Mouse (Mus musculus): ENCODE measurements at regions not wholly inside any gene's neighbourhood (a gene's known extent, or its start where the extent isn't known, plus 50 kb on each side); places are given as distances from the start of the nearest gene placed in this dataset.

DNA sequence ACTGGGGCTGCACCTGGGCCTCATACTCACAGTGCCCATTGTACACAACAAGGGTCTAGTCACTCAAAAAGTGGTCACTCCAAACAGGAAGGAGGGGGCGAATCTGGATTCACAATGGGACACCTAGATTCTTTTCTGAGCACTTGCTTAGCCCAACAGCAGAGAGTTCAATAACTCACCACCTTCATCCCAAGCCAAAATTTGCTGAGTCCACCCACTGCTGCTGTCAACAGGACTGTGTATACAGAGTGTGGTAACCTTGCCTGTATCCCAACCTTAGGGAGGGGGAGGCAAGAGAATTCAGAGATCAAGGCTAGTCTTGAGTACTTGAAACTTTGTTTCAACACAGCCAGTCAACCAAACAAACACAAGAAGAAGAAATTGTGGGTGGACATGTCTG lies 519.2 kb upstream of the Lrrc6 start:
- Histone ChIP-seq H3K4me1 (ENCODE audit: control insufficient read depth, insufficient read depth, low read length) (no peaks in the 10 kb centered on the region), H3K9ac (ENCODE audit: low read length) (no peak overlapping the region)
- WGBS = 88% methylated on average over 1 of the region's 1 CpGs

GRCm38 (mm10) chr15:67019194-67019661 lies 518.5 kb upstream of the Lrrc6 start:
- Histone ChIP-seq H3K4me1 (ENCODE audit: control insufficient read depth, insufficient read depth, low read length) (no peaks in the 10 kb centered on the region), H3K4me2 (no peak overlapping the region), H3K9ac (ENCODE audit: low read length) (no peak overlapping the region), H3K27ac (ENCODE audit: low read depth, low read length) (no peak overlapping the region), H3K27me3 (ENCODE audit: control insufficient read depth, insufficient read depth, low read length) (no peaks in the 10 kb centered on the region), H3K36me3 (ENCODE audit: control insufficient read depth, insufficient read depth, low read length) (no peaks in the 10 kb centered on the region), H3K4me3 (ENCODE audit: low read depth, low read length) (no peak overlapping the region), H3K9me3 (ENCODE audit: control insufficient read depth, low read length) (no peaks in the 10 kb centered on the region)
- ATAC-seq (ENCODE audit: low FRiP score) = no peak
- no peak for DNase-seq (ENCODE audit: low spot score, missing footprints)
- WGBS = 54% methylated on average over 6 of the region's 6 CpGs

More for the DNA sequence above, 519.2 kb upstream of the Lrrc6 start:
- ATAC-seq (ENCODE audit: low FRiP score) (no peak), DNase-seq (ENCODE audit: low spot score, missing footprints) (peak; percentile 59)
- H3K27ac ChIP-seq (ENCODE audit: low read depth, low read length) = no peak overlapping the region
- no peaks in the 10 kb centered on the region for H3K9me3 ChIP-seq (ENCODE audit: control insufficient read depth, low read length)
- no peaks in the 10 kb centered on the region for H3K36me3 ChIP-seq (ENCODE audit: control insufficient read depth, insufficient read depth, low read length)
- no peaks in the 10 kb centered on the region for H3K27me3 ChIP-seq (ENCODE audit: control insufficient read depth, insufficient read depth, low read length)
- H3K4me2 ChIP-seq = no peak overlapping the region
- no peak overlapping the region for H3K4me3 ChIP-seq (ENCODE audit: low read depth, low read length)

All from midbrain, embryonic 11.5 days (tissue).